Mouse (Mus musculus) embryonic facial prominence, embryonic 14.5 days (tissue): ENCODE data around the gene She. TPM values are rescaled to one million over a fixed set of nuclear protein-coding genes. Genes with fewer than 3 reads are reported as not detected.

ENCODE experiments used
- ATAC-seq: fragments of 200-750 bp; cut with Nextera tagmentation; 2 replicates; pipeline ENCODE4 v1.8.0; 2017; ENCODE audit warnings: low read depth, moderate number of reproducible peaks, moderate TSS enrichment
- DNase-seq: peaks from one replicate; pipeline ENCODE4 v3.0.0-alpha.2; 2015; ENCODE audit warnings: low spot score
- H3K27ac ChIP-seq: fragments of 300-500 bp; sonication (generic); replicated peaks from 2 replicates; pipeline ENCODE4 v1.5.1; 2014; ENCODE audit warnings: low read depth, mild to moderate bottlenecking, low read length, moderate library complexity
- H3K27me3 ChIP-seq: fragments of 300-500 bp; sonication (generic); replicated peaks from 2 replicates; pipeline ENCODE4 v1.6.1; 2014; ENCODE audit warnings: low read length; ENCODE audit not compliant: control insufficient read depth, insufficient read depth
- H3K36me3 ChIP-seq: fragments of 300-500 bp; sonication (generic); 2 replicates; pipeline ENCODE4 v1.6.1; 2014; ENCODE audit warnings: low read length, mixed read lengths; ENCODE audit not compliant: control insufficient read depth, insufficient read depth
- H3K4me1 ChIP-seq: fragments of 300-500 bp; sonication (generic); 2 replicates; pipeline ENCODE4 v1.6.1; 2014; ENCODE audit warnings: antibody characterized with exemption, low read length; ENCODE audit not compliant: control insufficient read depth, insufficient read depth
- H3K4me2 ChIP-seq: fragments of 300-500 bp; sonication (generic); 2 replicates; pipeline ENCODE4 v1.6.1; 2014; ENCODE audit warnings: low read depth, mild to moderate bottlenecking, low read length, moderate library complexity, mixed read lengths
- H3K4me3 ChIP-seq: fragments of 300-500 bp; sonication (generic); 2 replicates; pipeline ENCODE4 v1.5.1; 2014; ENCODE audit warnings: low read depth, mild to moderate bottlenecking, low read length
- H3K9ac ChIP-seq: fragments of 300-500 bp; sonication (generic); 2 replicates; pipeline ENCODE4 v1.6.1; 2014; ENCODE audit warnings: low read depth, mild to moderate bottlenecking, low read length, moderate library complexity, mixed read lengths
- H3K9me3 ChIP-seq: fragments of 300-500 bp; sonication (generic); 2 replicates; pipeline ENCODE4 v1.6.1; 2016; ENCODE audit warnings: low read length; ENCODE audit not compliant: control insufficient read depth
- WGBS: fragments of 180-500 bp; shearing (Covaris S2); extraction: QIAGEN DNeasy Blood & Tissue Kit; methylation state at CpG from one replicate; pipeline ENCODE4 v1.1.7; 2014; 5-methylcytosine and 5-hydroxymethylcytosine counted together
- polyA plus RNA-seq: library from polyadenylated mRNA; unstranded; fragments of >200 nt; fragmentation: Nextera tagmentation; extraction: Ambion mirVana; gene quantifications from 2 replicates; pipeline ENCODE4 v1.2.1, GENCODE M21; 2014

Gene She
- polyA plus RNA-seq, 1 experiment from 2014 or later = 5.2 TPM

- Histone ChIP-seq H3K27ac (no peak overlapping the region), H3K4me2 (no peak overlapping the region), H3K9ac (no peak overlapping the region), H3K9me3 (no peaks in the 10 kb centered on the region), H3K4me1 (peaks cover 25% of the 10 kb centered on the region), H3K27me3 (no peaks in the 10 kb centered on the region), H3K4me3 (no peak overlapping the region), H3K36me3 (no peaks in the 10 kb centered on the region)
- DNase-seq = no peak
- no peak for ATAC-seq
- WGBS = 47% methylated on average over 22 of the region's 22 CpGs
These were observed 39.5 kb downstream of the She start for GRCm38 (mm10) chr3:89870472-89871271.

- H3K4me2 ChIP-seq = no peak overlapping the region
- H3K9ac ChIP-seq = no peak overlapping the region
- no peak overlapping the region for H3K4me3 ChIP-seq
- no peak overlapping the region for H3K27ac ChIP-seq
- no peaks in the 10 kb centered on the region for H3K9me3 ChIP-seq
- H3K27me3 ChIP-seq = no peaks in the 10 kb centered on the region
- WGBS = 72% methylated on average over 8 of the region's 8 CpGs
- no peaks in the 10 kb centered on the region for H3K36me3 ChIP-seq
- peaks cover 25% of the 10 kb centered on the region for H3K4me1 ChIP-seq
- DNase-seq (no peak), ATAC-seq (no peak)
These were observed 40.3 kb downstream of the She start for GRCm38 (mm10) chr3:89871339-89871914.

GRCm38 (mm10) chr3:89872209-89872608 is 41.0 kb downstream of the She start:
- Histone ChIP-seq H3K4me3 (no peak overlapping the region), H3K9me3 (no peaks in the 10 kb centered on the region), H3K27ac (no peak overlapping the region), H3K27me3 (no peaks in the 10 kb centered on the region), H3K36me3 (no peaks in the 10 kb centered on the region), H3K4me1 (peaks cover 25% of the 10 kb centered on the region), H3K9ac (no peak overlapping the region), H3K4me2 (no peak overlapping the region)
- DNase-seq (peak; percentile 75), ATAC-seq (peak; percentile 80)
- WGBS = 69% methylated on average over 7 of the region's 7 CpGs

- no peak overlapping the region for H3K4me3 ChIP-seq
- 67% methylated on average over 6 of the region's 6 CpGs for WGBS
- H3K27ac ChIP-seq = 0 out of 2 replicates have a peak overlapping the region, but pooled peaks have one; percentile 1
- DNase-seq = peak; percentile 63
- no peaks in the 10 kb centered on the region for H3K36me3 ChIP-seq
- peaks cover 25% of the 10 kb centered on the region for H3K4me1 ChIP-seq
- H3K27me3 ChIP-seq = no peaks in the 10 kb centered on the region
- no peak overlapping the region for H3K9ac ChIP-seq
- ATAC-seq = no peak
- no peak overlapping the region for H3K4me2 ChIP-seq
- H3K9me3 ChIP-seq = no peaks in the 10 kb centered on the region
These were observed 41.5 kb downstream of the She start for GRCm38 (mm10) chr3:89872684-89873083.

GRCm38 (mm10) chr3:89874076-89874475 is 42.9 kb downstream of the She start:
- Histone ChIP-seq H3K27me3 (no peaks in the 10 kb centered on the region), H3K9me3 (no peaks in the 10 kb centered on the region), H3K4me3 (no peak overlapping the region), H3K27ac (no peak overlapping the region), H3K4me1 (peaks cover 17% of the 10 kb centered on the region; the same call in 1 of the 2 replicates), H3K9ac (no peak overlapping the region), H3K4me2 (no peak overlapping the region), H3K36me3 (no peaks in the 10 kb centered on the region)
- ATAC-seq = no peak
- 93% methylated on average over 5 of the region's 5 CpGs for WGBS
- no peak for DNase-seq

GRCm38 (mm10) chr3:89875021-89875420 is 43.9 kb downstream of the She start:
- no peak overlapping the region for H3K27ac ChIP-seq
- DNase-seq = no peak

GRCm38 (mm10) chr3:89875781-89876180 is 44.6 kb downstream of the She start:
- Histone ChIP-seq H3K9me3 (no peaks in the 10 kb centered on the region), H3K4me2 (no peak overlapping the region), H3K36me3 (no peaks in the 10 kb centered on the region), H3K9ac (no peak overlapping the region), H3K4me1 (peaks cover 10% of the 10 kb centered on the region; the same call in 1 of the 2 replicates), H3K27me3 (no peaks in the 10 kb centered on the region), H3K4me3 (no peak overlapping the region), H3K27ac (no peak overlapping the region)
- WGBS = 82% methylated on average over 8 of the region's 8 CpGs
- DNase-seq (no peak), ATAC-seq (no peak)

More at GRCm38 (mm10) chr3:89875021-89875420, 43.9 kb downstream of the She start:
- H3K9ac ChIP-seq = no peak overlapping the region
- no peak overlapping the region for H3K4me2 ChIP-seq
- 71% methylated on average over 9 of the region's 9 CpGs for WGBS
- no peak for ATAC-seq
- H3K36me3 ChIP-seq = no peaks in the 10 kb centered on the region
- H3K27me3 ChIP-seq = no peaks in the 10 kb centered on the region
- no peak overlapping the region for H3K4me3 ChIP-seq
- H3K9me3 ChIP-seq = no peaks in the 10 kb centered on the region
- peaks cover 17% of the 10 kb centered on the region; the same call in 1 of the 2 replicates for H3K4me1 ChIP-seq

GRCm38 (mm10) chr3:89876469-89876868 is 45.3 kb downstream of the She start:
- Histone ChIP-seq H3K36me3 (no peaks in the 10 kb centered on the region), H3K4me1 (0 out of 2 replicates have a peak, but pooled peaks cover 4% of the 10 kb centered on the region), H3K4me2 (no peak overlapping the region), H3K27me3 (no peaks in the 10 kb centered on the region), H3K9me3 (no peaks in the 10 kb centered on the region), H3K27ac (no peak overlapping the region), H3K4me3 (no peak overlapping the region), H3K9ac (no peak overlapping the region)
- DNase-seq (no peak), ATAC-seq (no peak)
- WGBS = 68% methylated on average over 4 of the region's 4 CpGs
